Mouse (Mus musculus) adrenal gland, adult 2 months (tissue): ENCODE measurements around the gene Rce1. TPM values are rescaled to one million over a fixed set of nuclear protein-coding genes. Genes with fewer than 3 reads are reported as not detected.

Source experiments
- microRNA-seq, 2 experiments: library from miRNA; unstranded; fragments of <30 nt; microRNA quantifications; one replicate each; pipeline ENCODE4 v1.2.0; 2021
- polyA plus RNA-seq: library from polyadenylated mRNA; depleted of rRNA; stranded (reverse); fragments of >200 nt; gene quantifications from 2 replicates; pipeline ENCODE4 v1.2.3, GENCODE M21; 2012; rRNA removed
- total RNA-seq, 2 experiments: library from RNA; stranded (reverse); gene quantifications; 2 replicates each; pipeline ENCODE4 v1.2.3; 2021

Rce1 gene
- total and polyA plus RNA-seq, 3 experiments: 34.8 to 141 (median 44.2) TPM

Small RNA genes within 50 kb of the gene (microRNA-seq; reads per million reads assigned to microRNA genes)
- 0.66 to 1.2 reads per million in 2 experiments for gene Mir6986

Other genes starting within 250 kb of the Rce1 start
- gene Kdm2a, start 227.4 kb downstream of the Rce1 start, total RNA-seq: 100 to 1,000 TPM in 1 of 2 experiments, 10 to 100 TPM in 1; 81.7 to 155 TPM
- gene Kdm2a, start 227.4 kb downstream of the Rce1 start, polyA plus RNA-seq: 66.3 and 78.0 TPM in 2 replicates
- 10 to 100 TPM; 25.7 to 36.4 TPM for gene Rhod, start 186.2 kb downstream of the Rce1 start, total RNA-seq
- 35.2 and 39.5 TPM in 2 replicates for gene Rhod, start 186.2 kb downstream of the Rce1 start, polyA plus RNA-seq
- 10 to 100 TPM; 58.0 to 74.0 TPM for gene Syt12, start 148.2 kb downstream of the Rce1 start, total RNA-seq
- 124 and 143 TPM in 2 replicates for gene Syt12, start 148.2 kb downstream of the Rce1 start, polyA plus RNA-seq
- 10 to 100 TPM; 41.3 to 58.6 TPM for gene 2010003K11Rik, start 127.1 kb downstream of the Rce1 start, total RNA-seq
- 6.4 and 8.5 TPM in 2 replicates for gene 2010003K11Rik, start 127.1 kb downstream of the Rce1 start, polyA plus RNA-seq
- gene Pcx, start 115.2 kb downstream of the Rce1 start, total RNA-seq: 100 to 1,000 TPM; 536 to 579 TPM
- gene Pcx, start 115.2 kb downstream of the Rce1 start, polyA plus RNA-seq: 474 and 524 TPM in 2 replicates
- gene Lrfn4, start 10.0 kb downstream of the Rce1 start, total RNA-seq: 1 to 10 TPM; 3.3 to 6.7 TPM
- gene Lrfn4, start 10.0 kb downstream of the Rce1 start, polyA plus RNA-seq: 17.1 and 22.1 TPM in 2 replicates
- under 1 TPM in 1 of 2 experiments, not detected in 1; 0.12 TPM for gene Gm960, start 73.0 kb upstream of the Rce1 start, total RNA-seq
- gene Gm960, start 73.0 kb upstream of the Rce1 start, polyA plus RNA-seq: 0.27 and 2.3 TPM in 2 replicates
- gene Sptbn2, start 85.5 kb upstream of the Rce1 start, total RNA-seq: under 1 TPM; 0.58 to 0.83 TPM
- 0.30 and 0.42 TPM in 2 replicates for gene Sptbn2, start 85.5 kb upstream of the Rce1 start, polyA plus RNA-seq
- 10 to 100 TPM; 12.4 to 17.9 TPM for gene Rbm4b, start 130.9 kb upstream of the Rce1 start, total RNA-seq
- gene Rbm4b, start 130.9 kb upstream of the Rce1 start, polyA plus RNA-seq: 5.8 and 7.4 TPM in 2 replicates
- 10 to 100 TPM; 50.2 to 72.7 TPM for gene Rbm4, start 168.3 kb upstream of the Rce1 start, total RNA-seq
- 11.8 and 14.7 TPM in 2 replicates for gene Rbm4, start 168.3 kb upstream of the Rce1 start, polyA plus RNA-seq
- gene Gm21992, start 186.0 kb upstream of the Rce1 start, total RNA-seq: 10 to 100 TPM; 15.3 to 25.3 TPM
- 24.1 and 31.9 TPM in 2 replicates for gene Gm21992, start 186.0 kb upstream of the Rce1 start, polyA plus RNA-seq
- gene Rbm14, start 186.0 kb upstream of the Rce1 start, total RNA-seq: 10 to 100 TPM; 37.9 to 45.9 TPM
- 83.4 and 97.2 TPM in 2 replicates for gene Rbm14, start 186.0 kb upstream of the Rce1 start, polyA plus RNA-seq
- 100 to 1,000 TPM in 1 of 2 experiments, 10 to 100 TPM in 1; 63.8 to 107 TPM for gene Ccs, start 213.7 kb upstream of the Rce1 start, total RNA-seq
- gene Ccs, start 213.7 kb upstream of the Rce1 start, polyA plus RNA-seq: 79.1 and 102 TPM in 2 replicates
- gene Ccdc87, start 213.7 kb upstream of the Rce1 start, total RNA-seq: under 1 TPM; 0.17 to 0.20 TPM
- 0.09 TPM in 1 of 2 replicates, not detected in the other for gene Ccdc87, start 213.7 kb upstream of the Rce1 start, polyA plus RNA-seq
- gene Ctsf, start 229.5 kb upstream of the Rce1 start, total RNA-seq: 100 to 1,000 TPM; 214 to 421 TPM
- gene Ctsf, start 229.5 kb upstream of the Rce1 start, polyA plus RNA-seq: 1,208 and 1,259 TPM in 2 replicates